In genomic region chr3:128186278-128186677, GRCm38 (mm10) we compare ENCODE assay signal across 9 mouse cellular contexts.
A peak's percentile ranks its signal among the peaks of the same experiment; 100 is the strongest.
DNase-seq lines count a peak whose midpoint lies in the region; ATAC-seq and TF ChIP-seq lines count a peak whose summit lies in the region.
"Had no signal": no experiment of that assay in that cellular context is flagged by ENCODE, and none has a peak within 500 bp of the region (broad histone marks: within the 10 kb centered on the region; RNA-seq: fewer than 3 reads in every experiment).

No protein-coding gene starts in this region.

- no peak for ATAC-seq in midbrain, embryonic 11.5 days (ENCODE audit: low FRiP score)
- no peak for ATAC-seq in intestine, postnatal 0 days

- no peaks in the 10 kb centered on the region for H3K36me3 ChIP-seq in midbrain, embryonic 11.5 days (ENCODE audit: control insufficient read depth, insufficient read depth, low read length)
- H3K36me3 ChIP-seq in midbrain, embryonic 10.5 days = no peaks in the 10 kb centered on the region
- H3K36me3 ChIP-seq in intestine, postnatal 0 days (ENCODE audit: control insufficient read depth, insufficient read depth) = no peaks in the 10 kb centered on the region

- no peak overlapping the region for H3K27ac ChIP-seq in midbrain, embryonic 11.5 days (ENCODE audit: low read depth, low read length)
- H3K27ac ChIP-seq in midbrain, embryonic 10.5 days (replicated peaks) = no peak overlapping the region
- H3K27ac ChIP-seq in intestine, postnatal 0 days (ENCODE audit: low read depth, low read length) = no peak overlapping the region
- H3K27ac ChIP-seq: macrophage had no signal

- 18% methylated on average over 4 of the region's 4 CpGs for WGBS in midbrain, embryonic 11.5 days
- 21% methylated on average over 4 of the region's 4 CpGs for WGBS in midbrain, embryonic 10.5 days
- 6% methylated on average over 4 of the region's 4 CpGs for WGBS in intestine, postnatal 0 days

- no peaks in the 10 kb centered on the region for H3K4me1 ChIP-seq in midbrain, embryonic 11.5 days (ENCODE audit: control insufficient read depth, insufficient read depth, low read length)
- peaks cover 3% of the 10 kb centered on the region for H3K4me1 ChIP-seq in midbrain, embryonic 10.5 days
- H3K4me1 ChIP-seq in intestine, postnatal 0 days (replicated peaks; ENCODE audit: control insufficient read depth, insufficient read depth, low read length) = no peaks in the 10 kb centered on the region

- peak; percentile 61 to 66 for DNase-seq in cerebellum, postnatal 10 days
- DNase-seq in cerebellum, adult 11-12 months = no peak
- DNase-seq in midbrain, embryonic 11.5 days (ENCODE audit: low spot score, missing footprints) = peak; percentile 87
- DNase-seq in midbrain, embryonic 10.5 days (ENCODE audit: low spot score) = no peak
- peak; percentile 39 for DNase-seq in retina, postnatal 7 days (ENCODE audit: low read depth, low spot score)
- DNase-seq in layer of hippocampus, adult 8-10 months (ENCODE audit: low spot score in 2 of 2) = no peak
- no peak for DNase-seq in MN1 (ENCODE audit: low spot score)

- peak; percentile 74 for TF ChIP-seq CTCF in intestine, postnatal 0 days (IDR thresholded peaks at IDR 0.05; ENCODE audit: low read depth)

- no peak overlapping the region for H3K9ac ChIP-seq in midbrain, embryonic 11.5 days (ENCODE audit: low read length)
- no peak overlapping the region for H3K9ac ChIP-seq in intestine, postnatal 0 days (ENCODE audit: low read depth, low read length)

- H3K4me3 ChIP-seq in midbrain, embryonic 11.5 days (ENCODE audit: low read depth, low read length) = no peak overlapping the region
- H3K4me3 ChIP-seq in midbrain, embryonic 10.5 days = no peak overlapping the region
- H3K4me3 ChIP-seq in intestine, postnatal 0 days (ENCODE audit: low read depth, low read length) = no peak overlapping the region

- H3K9me3 ChIP-seq in midbrain, embryonic 11.5 days (ENCODE audit: control insufficient read depth, low read length) = no peaks in the 10 kb centered on the region
- H3K9me3 ChIP-seq in midbrain, embryonic 10.5 days (replicated peaks) = no peaks in the 10 kb centered on the region
- H3K9me3 ChIP-seq in intestine, postnatal 0 days (ENCODE audit: control insufficient read depth) = no peaks in the 10 kb centered on the region

- H3K4me2 ChIP-seq in midbrain, embryonic 11.5 days = no peak overlapping the region
- H3K4me2 ChIP-seq in intestine, postnatal 0 days (replicated peaks; ENCODE audit: low read depth) = no peak overlapping the region

- no peaks in the 10 kb centered on the region for H3K27me3 ChIP-seq in midbrain, embryonic 11.5 days (ENCODE audit: control insufficient read depth, insufficient read depth, low read length)
- H3K27me3 ChIP-seq in midbrain, embryonic 10.5 days (ENCODE audit: low read depth, poor library complexity, severe bottlenecking) = no peaks in the 10 kb centered on the region
- no peaks in the 10 kb centered on the region for H3K27me3 ChIP-seq in intestine, postnatal 0 days (replicated peaks; ENCODE audit: control insufficient read depth, insufficient read depth, low read length)

Comparison
In these comparisons a context has a peak if more than half of its experiments do, and no peak if none do; other contexts are left out.
1. DNase-seq: peak in cerebellum, postnatal 10 days (2 of 2), midbrain, embryonic 11.5 days (single experiment) and retina, postnatal 7 days (single experiment); none in cerebellum, adult 11-12 months (single experiment), midbrain, embryonic 10.5 days (single experiment), layer of hippocampus, adult 8-10 months (0 of 2) and MN1 (single experiment).